Mouse (Mus musculus): ENCODE measurements around the gene Cacng8.
A peak's percentile ranks its signal among the peaks of the same experiment; 100 is the strongest.
"Not testable (repeated sequence)": the region's sequence is repeated elsewhere in the genome, so short reads cannot be mapped to it uniquely, and the experiment has no call there.

The Cacng8 gene

GRCm38 (mm10) chr7:3386036-3386730 lies 4.3 kb upstream of the Cacng8 start:
- DNase-seq (ENCODE audit: low read depth, low spot score), result no peak

GRCm38 (mm10) chr7:3387761-3388160 lies 2.7 kb upstream of the Cacng8 start:
- no peak for DNase-seq (ENCODE audit: low read depth, low spot score)

DNA sequence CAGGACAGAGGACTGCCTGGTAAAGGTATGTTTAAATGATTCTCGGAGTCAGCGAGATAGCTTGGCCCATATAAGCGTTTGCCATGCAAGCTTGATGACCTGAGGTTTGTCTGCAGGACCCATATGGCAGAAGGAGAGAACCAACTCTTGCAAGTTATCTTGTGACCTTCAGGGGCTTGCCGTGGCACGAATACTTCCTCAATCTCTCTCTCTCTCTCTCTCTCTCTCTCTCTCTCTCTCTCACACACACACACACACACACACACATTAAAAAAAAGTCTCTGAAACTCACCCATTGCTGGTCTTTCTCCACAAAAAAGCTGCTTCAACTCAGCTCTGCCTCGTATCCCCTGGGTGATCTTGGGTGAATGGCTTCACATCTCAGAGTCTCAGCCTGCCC lies 1.6 kb upstream of the Cacng8 start:
- DNase-seq (ENCODE audit: low read depth, low spot score), result no peak

GRCm38 (mm10) chr7:3389444-3390412 lies 755 bp upstream of the Cacng8 start:
- peak; percentile 63 for DNase-seq (ENCODE audit: low read depth, low spot score)

GRCm38 (mm10) chr7:3391081-3391451 lies 583 bp downstream of the Cacng8 start:
- no peak for DNase-seq (ENCODE audit: low read depth, low spot score)

DNA sequence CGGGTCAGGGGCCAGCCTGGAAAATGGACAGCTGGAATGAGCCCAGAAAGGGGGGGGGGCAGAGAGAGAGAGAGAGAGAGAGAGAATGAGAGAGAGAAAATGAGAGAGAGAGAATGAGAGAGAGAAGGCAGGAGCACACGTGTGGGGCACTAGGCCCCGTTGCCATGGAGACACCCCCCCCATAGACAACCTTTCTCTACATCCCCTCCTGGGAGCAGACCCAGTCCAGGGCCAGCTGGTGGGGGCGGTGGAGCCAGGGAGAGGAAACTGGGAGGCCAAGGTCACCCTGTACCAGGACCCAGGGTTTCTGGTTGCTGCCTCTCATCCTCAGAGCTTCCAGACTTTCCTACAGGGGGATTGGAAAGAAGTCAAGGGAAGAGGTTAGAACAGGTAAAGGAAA lies 1.3 kb downstream of the Cacng8 start:
- DNase-seq (ENCODE audit: low read depth, low spot score), result peak; percentile 34

DNA sequence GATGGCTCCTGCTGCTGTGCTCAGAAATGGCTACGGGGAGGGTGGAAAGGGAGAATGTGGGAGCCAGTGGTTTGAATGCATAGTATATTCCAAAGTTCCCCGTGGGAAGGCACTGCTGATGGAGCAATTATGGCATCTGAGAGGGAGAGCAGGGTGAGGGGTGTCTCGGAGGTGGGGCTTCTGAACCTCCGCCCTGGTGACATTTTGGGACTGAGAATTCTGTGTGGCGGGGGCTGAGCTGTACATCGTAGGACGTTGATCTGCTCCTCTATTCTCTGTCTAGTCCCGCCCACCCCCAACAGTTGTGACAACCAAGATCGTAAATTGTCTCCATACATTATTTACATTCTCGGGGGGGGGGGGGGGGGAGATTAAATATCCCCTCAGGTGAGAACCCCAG lies 6.9 kb downstream of the Cacng8 start:
- DNase-seq (ENCODE audit: low read depth, low spot score), result no peak

DNA sequence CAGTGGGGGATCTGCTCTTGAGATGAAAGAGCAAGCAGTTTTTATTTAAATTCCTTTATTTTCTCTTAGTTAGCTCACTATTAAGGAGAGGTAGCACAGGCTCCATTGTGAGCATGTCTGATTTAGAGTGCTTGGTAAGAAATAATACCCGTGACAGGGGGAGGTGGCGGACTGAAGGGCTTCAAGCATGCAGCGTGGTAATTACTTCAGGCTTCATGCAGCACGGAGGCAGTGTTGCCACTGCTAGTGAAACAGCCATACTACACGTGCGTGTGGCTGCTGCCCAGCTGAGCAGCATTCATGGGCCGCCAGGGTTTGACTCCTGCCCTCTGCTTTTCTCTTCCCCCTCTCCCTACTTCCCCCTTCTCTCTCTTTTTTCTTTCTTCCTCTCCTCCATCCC lies 7.3 kb downstream of the Cacng8 start:
- peak; percentile 42 for DNase-seq (ENCODE audit: low read depth, low spot score)

DNA sequence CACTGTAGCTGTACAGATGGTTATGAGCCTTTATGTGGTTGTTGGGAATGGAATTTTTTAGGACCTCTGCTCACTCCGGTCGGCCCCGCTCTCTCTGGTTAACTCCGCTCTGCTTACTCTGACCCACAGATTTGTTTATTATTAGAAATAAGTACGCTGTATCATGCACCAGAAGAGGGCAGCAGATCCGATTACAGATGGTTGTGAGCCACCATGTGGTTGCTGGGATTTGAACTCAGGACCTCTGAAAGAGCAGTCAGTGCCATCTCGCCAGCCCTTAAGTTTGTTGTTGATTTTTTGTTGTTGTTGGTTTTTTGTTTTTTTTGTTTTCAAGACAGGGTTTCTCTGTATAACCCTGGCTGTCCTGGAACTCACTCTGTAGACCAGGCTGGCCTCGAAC lies 7.9 kb downstream of the Cacng8 start:
- DNase-seq (ENCODE audit: low read depth, low spot score), result not testable (repeated sequence)

GRCm38 (mm10) chr7:3399937-3400336 lies 9.5 kb downstream of the Cacng8 start:
- DNase-seq (ENCODE audit: low read depth, low spot score), result no peak

GRCm38 (mm10) chr7:3409729-3410520 lies 19.4 kb downstream of the Cacng8 start:
- DNase-seq (ENCODE audit: low read depth, low spot score), result no peak

DNA sequence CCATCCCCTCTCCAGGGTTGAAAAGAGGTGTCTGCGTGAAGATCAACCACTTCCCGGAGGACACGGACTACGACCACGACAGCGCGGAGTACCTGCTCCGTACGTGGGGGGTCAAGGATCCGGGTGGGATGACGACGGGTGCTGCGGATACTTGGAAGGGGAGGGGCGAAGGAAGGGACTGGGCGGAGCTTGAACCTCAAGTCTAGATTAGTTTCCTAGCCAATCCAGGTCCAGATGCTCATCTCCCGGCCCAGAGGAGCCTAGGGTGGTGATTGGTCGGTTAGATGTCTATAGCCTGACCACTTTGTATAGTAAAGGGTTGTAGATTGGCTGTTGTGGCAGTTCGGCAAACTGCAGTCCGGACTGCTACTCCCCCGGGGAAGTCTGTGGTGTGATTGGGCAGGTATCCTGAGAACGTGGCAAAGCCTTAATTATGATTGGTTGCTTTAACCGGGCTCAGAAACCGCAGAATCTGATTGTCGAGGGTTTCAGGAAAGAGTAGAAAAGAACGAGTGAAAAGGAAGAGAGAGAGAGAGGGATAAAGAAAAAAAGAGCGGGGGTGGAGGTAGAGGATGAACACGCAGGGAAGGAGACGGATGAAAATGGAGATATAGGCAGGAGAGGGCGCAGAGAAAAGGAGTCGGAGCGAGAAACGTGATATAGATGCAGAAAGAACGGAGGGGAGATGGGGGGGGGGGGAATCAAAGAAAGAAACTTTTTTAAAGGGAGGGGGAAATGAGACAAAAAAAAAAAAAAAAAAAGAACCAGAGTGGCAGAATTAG lies 20.9 kb downstream of the Cacng8 start:
- DNase-seq (ENCODE audit: low read depth, low spot score), result peak; percentile 86

GRCm38 (mm10) chr7:3412036-3412435 lies 21.6 kb downstream of the Cacng8 start:
- DNase-seq (ENCODE audit: low read depth, low spot score), result no peak

DNA sequence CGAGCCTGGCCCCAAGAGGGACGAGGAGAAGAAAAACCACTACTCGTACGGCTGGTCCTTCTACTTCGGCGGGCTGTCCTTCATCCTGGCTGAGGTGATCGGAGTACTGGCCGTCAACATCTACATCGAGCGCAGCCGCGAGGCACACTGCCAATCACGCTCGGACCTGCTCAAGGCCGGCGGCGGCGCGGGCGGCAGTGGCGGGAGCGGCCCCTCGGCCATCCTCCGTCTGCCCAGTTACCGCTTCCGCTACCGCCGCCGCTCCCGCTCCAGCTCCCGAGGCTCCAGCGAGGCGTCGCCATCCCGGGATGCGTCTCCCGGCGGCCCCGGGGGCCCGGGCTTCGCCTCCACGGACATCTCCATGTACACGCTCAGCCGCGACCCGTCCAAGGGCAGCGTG lies 24.4 kb downstream of the Cacng8 start:
- peak; percentile 26 for DNase-seq (ENCODE audit: low read depth, low spot score)

GRCm38 (mm10) chr7:3415378-3415777 lies 24.9 kb downstream of the Cacng8 start:
- DNase-seq (ENCODE audit: low read depth, low spot score), result no peak

GRCm38 (mm10) chr7:3419941-3420340 lies 29.5 kb downstream of the Cacng8 start:
- DNase-seq (ENCODE audit: low read depth, low spot score), result no peak

DNA sequence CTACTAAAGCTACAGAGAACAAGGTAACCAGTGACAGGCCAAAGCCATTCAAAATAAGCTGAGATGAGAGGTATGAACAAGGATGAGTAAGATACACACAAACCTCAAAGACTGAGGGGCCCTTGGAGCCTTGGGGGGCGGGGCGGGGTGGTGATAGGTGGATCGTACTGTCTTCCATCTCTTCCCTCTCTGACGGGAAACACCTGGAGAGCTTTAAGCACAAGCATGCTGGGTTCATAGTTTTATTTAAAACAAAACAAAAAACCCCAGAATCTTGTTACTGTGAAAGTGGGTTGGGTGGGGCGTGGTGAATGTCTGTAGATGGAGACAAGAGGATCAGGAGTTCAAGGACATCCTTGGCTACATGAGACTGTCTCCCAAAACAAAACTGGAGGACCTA lies 30.0 kb downstream of the Cacng8 start:
- DNase-seq (ENCODE audit: low read depth, low spot score), result no peak

DNA sequence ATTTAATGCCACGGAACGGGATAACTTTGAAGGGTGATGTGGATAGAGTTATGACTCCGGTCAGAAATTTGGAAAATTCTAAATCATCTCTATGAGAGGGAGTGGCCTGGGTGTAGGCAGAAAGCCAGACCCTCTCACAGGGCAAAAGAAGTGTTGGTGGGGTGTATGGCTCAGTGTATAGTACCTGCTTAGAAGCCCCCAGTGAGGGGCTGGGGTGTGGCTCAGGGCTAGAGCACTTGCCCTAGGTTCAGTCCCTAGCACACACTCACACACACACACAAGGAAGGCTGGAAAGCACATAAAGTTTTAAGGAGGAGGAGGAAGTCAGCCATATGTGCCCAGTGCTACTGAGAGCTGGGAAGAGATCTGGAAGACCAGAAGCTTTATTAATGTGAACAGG lies 30.8 kb downstream of the Cacng8 start:
- DNase-seq (ENCODE audit: low read depth, low spot score), result no peak

- no peak for DNase-seq (ENCODE audit: low read depth, low spot score)
Observed at GRCm38 (mm10) chr7:3422051-3422450, 31.6 kb downstream of the Cacng8 start.

DNA sequence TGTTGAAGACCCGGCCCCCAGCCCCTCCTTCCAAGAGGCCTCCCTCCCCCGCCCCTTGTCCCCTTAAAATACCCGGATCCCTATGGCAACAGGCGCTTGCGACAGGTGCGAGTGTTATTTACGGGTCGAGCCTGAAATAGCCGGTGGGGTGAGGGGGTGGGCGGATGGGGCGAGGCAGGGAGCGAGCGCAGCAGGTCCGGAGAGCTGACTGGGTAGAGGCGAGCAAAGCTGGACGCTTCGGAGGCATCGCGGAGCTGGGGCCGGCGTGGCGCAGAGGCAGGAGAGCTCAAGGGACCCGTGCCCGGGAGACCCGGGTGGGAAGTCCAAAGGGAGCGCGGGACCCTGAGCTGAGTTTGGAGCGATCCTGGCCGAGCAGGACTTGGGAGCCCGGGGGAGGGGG lies 32.9 kb downstream of the Cacng8 start:
- DNase-seq (ENCODE audit: low read depth, low spot score), result peak; percentile 33

- DNase-seq (ENCODE audit: low read depth, low spot score), result no peak
Observed at GRCm38 (mm10) chr7:3423895-3424294, 33.4 kb downstream of the Cacng8 start, which contains the start of gene Cacng6. TSS of gene Cacng6 (plus strand) at chr7:3424195.

Measured in mesoderm, embryonic 11.5 days (tissue).